Mouse (Mus musculus) kidney, adult 9 months (tissue): ENCODE results near the gene Glod4.
A peak's percentile ranks its signal among the peaks of the same experiment; 100 is the strongest.

Experiments used
- DNase-seq: peaks from one replicate; pipeline ENCODE4 v3.0.0; 2022

The Glod4 gene

DNA sequence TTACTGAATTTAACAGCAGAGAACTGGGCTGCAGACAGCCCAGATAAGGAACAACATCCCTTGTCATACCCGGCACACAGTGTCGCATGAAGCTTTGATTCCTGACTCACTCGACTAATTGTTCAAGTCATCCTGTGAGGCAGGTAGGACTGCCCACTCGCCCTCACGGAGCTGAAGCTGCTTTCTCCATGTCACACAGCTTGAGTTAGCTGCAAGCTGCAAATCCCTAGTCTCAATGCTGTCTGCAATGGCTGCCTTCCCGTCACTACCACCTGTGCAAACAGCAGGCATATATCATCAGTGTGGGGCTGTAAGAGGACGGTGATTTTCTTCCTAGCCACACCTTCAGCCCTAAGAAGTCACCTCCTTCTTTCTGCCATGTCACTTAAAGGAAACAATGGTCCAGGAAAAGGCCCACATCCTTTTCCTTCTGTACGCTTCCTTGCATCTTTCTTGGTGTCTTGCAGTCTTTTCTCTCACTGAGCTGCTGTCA is 46.5 kb downstream of the Glod4 start:
- DNase-seq: no peak

DNA sequence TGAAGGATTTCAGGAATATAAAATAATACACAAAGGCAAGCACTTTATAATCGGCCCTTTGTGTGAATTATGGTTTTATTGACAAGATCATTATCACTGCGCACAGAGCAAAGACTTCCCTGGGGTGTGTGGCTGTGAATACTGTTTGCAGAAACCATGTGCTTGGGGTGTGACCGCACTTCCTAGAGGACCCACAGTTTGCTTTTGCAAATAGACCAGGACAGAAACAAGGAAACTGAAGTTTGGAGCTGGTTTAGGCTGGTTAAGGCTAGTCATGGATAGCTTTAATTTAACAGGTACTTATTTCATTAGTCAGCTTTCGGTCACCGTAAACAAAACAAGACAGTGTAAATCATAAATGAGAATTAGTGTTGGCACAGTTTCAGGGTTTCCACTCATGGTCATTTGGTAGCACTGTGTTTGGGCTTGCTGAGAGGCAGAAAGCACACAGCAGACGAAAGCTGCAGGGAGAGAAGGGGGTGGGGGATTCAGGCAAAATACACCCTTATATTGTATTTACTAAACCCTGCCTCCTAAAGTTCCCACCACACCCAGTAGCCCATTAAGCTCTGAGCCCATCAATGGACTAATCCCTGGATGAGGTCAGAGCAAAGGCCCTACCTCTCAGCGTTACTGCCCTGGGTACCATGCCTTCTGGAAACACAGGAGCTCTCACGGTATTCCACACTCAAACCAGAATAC is 47.1 kb downstream of the Glod4 start:
- DNase-seq: peak; percentile 35

DNA sequence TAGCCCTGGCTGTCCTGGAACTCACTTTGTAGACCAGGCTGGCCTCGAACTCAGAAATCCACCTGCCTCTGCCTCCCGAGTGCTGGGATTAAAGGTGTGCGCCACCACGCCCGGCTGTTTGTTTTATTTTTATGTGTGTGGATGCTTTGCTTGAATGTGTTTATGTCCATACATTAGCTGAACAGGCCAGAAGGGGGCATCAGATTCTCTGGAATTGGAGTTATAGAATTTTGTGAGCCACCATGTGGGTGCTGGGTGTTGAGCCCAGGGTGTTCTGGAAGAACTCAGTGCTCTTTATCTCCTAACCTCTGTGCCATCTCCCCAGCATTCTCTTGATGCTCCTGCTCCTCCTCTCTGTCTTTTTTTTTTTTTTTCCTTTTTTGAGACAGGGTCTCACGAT is 56.6 kb downstream of the Glod4 start:
- no peak for DNase-seq

DNA sequence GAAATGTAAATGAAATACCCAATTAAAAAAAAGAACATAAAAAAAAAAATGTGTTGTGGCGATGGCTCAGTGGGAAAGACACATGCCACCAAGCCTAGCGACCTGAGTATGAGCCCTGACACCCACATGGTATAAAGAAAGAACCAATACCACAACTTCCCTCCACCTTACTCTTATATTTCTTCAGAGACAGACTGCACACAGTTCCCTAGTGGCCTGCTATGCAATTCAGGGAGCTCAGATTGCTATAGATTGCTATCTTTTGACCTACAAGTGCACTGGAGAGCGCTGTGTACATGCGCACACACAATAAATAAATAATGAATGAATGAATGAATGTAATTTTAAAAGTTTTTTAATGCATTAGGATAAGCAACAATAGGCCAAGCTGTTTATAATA is 59.8 kb downstream of the Glod4 start:
- DNase-seq: no peak

DNA sequence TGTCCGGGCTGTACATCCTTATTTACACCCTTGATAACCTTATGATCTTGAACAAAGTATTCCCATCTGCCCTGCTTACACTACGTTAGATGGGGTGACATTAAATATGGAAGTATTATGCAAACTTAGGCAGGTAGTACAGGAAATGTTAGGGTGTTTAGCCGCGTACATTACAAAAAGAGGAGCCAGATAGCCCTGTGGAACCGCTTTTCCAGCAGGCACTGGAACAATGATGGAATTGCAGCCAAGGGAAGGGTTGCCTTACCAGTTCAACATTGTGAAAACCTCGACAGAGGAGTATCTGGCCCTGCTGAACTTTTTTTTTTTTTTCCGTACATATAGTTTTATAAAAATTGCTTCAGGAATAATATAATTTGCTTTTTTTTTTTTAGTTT is 63.4 kb downstream of the Glod4 start:
- DNase-seq: no peak

DNA sequence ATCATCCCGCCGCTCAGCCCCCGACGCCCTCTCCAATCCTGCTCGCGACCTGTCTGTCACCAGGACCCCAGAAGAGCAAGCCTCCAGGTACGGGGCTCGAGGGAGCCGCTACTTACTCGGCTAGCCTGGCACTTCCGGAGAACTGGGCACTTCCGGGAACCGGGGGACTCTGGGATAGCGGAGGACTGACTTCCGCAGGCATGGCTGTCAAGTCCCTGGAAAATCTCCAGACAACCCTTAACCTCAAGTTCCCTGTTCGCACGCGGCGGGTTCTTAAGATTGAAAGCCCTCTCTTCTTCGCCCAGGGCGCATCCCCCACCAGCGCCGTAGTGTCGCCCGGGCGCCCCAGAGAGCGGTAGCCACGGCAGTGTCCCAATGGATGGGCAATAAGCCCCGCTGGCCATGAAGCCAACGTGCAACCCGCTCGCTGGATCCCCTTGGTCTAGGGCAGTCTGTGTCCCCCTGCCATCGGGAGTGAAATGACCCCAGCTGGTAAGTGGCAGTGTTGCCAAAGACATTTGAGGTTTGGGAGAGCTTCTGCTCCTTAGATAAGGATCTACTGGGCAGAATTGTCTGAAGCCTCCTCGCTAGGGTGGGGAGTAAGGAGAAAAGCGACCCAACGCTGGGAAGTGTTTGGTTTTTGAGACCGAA is 63.9 kb downstream of the Glod4 start, which contains the start of the genes Vps53 and Fam57a:
Gene Vps53 (minus strand): TSS at position 153 of the 651 bp plus-strand sequence.
Gene Fam57a (plus strand): TSS at position 177 of the 651 bp plus-strand sequence.
- DNase-seq: peak; percentile 95

DNA sequence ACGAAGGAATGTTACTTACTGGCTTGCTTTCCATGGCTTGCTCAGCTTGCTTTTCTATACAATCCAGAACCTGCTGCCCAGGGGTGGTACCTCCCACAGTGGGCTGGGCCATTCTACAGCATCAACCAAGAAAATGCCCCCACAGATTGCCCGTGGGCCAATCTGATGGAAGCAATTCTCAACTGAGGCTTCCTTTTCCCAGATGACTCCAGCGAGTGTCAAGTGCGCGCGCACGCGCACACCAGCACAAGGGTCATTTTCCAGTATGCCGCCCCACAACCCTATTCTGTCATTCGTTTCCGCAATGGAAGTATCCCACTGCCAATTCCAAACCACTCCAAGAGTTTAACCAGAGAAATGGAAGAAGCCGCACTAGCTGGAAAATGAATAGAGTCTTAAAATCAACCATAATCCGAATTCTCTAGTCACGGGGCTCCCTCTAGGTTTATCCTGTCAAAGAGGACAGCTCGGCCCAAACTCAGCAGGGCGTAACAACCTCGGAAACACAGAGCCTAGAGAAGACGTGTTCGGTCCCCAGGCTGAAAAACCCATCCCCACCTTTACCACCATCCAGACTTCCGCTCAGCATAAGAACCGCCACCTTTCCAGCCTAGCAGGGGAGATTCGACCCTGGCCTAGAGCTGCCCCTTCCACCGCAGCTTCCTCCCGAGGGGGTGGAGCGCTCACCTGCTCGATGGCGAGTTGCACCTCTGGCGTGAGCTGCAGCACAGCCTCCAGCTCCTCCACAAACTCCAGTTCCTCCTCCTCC is 64.6 kb downstream of the Glod4 start:
- DNase-seq: peak; percentile 54

DNA sequence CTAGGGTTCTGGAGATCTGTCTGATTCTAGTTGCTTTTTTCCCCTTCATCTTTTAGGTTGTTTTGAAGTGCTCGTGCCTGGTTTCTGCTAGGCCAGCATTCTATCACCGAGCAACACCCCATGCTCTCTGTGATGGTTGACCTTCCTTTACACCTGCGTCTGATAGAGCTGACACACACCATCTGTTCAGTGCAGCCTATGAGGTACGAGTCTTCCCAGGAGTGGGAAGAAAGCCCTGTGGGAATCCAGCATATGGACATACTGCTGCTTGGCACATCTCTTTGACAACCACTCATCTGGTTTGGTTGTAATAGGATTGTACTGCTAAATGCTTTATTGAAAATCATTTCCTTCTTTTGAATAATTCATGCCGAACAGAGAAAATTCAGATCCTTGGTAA is 73.3 kb downstream of the Glod4 start:
- no peak for DNase-seq

DNA sequence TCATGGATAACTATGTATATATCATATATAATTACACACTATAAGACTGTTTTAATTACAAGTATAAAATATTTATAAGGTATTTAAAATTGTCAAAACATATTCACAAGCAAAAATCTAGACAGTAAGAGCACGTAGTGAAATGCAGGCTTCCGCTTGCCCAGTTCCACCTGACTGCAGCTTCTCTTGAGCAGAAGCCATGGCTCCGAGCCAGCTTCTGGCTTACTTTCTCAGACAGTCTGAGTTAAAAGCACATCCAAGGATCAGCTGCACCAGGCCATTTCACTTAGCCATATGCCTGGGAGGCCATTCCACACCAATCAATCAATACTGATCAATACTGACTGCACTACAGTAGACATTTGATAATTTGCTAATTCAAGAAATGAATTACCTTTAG is 74.5 kb downstream of the Glod4 start:
- DNase-seq: peak; percentile 80

DNA sequence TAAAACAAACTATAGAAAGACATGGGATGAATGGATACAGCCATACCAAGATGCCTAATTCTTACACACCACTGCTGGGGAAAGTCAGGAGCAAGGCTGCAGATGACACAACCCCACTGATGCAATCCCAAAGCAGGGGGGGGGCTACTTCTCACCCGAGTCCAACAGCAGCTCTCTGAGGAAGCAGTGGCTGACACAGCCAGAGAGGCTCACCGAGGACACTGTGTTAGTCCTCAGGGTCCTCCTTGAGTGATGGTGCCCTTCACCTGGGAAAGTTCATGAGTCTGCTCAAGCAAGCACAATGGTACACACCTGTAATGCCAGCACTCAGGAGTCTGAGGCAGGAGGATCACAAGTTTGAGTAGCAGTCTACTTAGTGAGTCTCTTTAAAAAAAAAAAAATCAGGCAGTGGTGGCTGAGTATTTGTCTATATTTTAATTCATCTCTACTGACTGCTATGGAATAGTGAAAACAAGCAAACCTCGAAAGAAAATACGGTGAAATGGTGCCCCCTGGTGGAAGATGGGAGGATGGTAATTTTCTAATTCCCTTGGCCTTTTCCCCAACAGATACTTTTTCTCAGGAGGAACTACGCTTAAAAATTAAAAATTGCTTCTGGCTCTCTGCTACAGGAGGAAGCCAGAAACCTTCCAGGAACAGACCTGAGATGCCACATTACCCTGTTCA is 76.3 kb downstream of the Glod4 start:
- DNase-seq: peak; percentile 81

DNA sequence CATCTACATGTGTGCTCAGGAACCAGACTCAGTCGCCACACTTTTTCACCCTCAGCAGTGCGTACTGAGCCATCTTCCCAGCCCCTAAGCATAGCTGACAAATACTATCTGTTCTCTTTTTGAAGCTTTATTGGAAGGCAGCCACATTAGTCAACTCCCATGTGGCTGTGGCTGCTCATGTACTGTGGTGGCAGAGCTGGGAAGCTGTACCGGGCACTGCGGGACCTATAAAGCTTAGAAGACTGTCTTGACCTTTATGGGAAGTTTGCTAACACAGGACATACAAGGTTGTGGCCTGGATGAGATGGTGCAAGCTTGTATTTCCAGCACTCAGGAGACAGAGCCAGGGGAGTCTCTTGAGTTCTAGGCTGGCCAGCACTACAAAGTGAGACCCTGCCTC is 76.9 kb downstream of the Glod4 start:
- DNase-seq: no peak

DNA sequence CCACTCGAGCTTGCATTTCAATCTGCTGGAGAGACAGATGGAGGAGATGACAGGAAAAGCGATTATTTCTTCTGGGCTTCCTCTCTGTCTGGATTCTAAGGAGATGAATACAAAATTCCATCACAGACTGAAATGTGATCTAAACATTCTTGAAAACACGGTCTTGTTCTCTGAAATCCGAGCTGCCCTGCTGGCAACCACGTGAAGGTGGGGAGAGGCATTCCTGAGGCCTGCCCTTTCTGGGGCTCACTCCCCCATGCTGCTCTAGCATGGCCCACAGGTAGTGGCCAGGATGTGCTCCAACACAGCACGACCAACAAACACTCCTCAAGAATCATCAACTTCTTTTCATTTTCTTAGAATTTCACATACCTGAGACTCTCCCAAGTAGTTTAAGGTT is 83.3 kb downstream of the Glod4 start:
- no peak for DNase-seq

DNA sequence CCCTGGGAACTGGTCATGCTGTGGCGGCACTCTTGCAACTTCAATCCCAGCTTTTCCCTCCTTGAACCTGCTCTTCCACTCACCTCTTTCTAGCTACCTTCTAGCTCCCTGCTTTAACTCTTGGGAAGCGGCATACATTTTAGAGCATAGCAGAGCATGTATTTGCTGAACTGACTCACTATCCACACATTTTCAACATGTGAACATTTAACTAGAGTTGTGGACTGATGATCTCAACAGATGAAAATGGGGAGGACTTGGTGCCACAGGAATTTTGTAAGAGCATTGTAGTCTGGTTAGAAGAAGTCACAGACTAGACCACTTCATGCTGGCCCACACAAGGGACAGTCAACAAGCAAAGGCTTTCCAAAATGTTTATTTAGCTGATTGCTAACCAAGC is 85.2 kb downstream of the Glod4 start:
- DNase-seq: no peak

DNA sequence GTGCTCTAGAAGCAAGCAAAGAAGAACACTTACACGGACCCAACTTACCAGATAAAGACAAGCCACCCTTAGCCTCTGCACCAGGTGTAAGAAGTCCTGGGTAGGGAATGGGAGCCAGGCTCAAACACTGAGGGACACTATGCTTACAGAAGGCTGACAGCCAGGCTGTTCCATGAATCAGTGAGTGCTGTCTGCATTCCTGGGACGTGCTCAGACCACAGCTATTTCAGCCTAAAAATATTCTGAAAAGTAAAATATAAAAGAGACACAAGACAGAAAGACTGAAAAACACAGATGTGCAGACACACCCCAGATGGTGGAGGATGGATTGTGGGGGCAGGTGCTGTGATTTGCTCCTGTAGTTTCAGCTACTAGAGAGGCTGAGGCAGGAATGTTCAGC is 88.7 kb downstream of the Glod4 start:
- no peak for DNase-seq

DNA sequence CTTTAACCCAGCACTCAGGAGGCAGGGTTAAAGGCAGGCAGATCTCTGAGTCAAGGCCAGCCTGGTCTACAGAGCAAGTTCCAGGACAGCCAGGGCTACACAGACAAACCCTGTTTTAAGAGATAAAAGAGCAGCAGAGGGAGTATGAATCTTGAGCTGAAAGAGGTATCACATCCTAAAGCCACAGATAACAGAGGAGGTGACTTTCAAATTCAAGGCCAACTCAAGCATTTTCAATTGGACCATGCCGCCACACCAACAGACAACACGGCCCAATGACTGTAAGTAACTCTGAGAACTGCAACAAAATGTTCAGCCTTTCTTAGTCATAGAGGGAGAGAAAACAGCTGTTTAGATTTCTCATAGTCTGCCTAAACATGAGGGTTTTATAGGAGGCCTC is 89.3 kb downstream of the Glod4 start:
- DNase-seq: no peak

DNA sequence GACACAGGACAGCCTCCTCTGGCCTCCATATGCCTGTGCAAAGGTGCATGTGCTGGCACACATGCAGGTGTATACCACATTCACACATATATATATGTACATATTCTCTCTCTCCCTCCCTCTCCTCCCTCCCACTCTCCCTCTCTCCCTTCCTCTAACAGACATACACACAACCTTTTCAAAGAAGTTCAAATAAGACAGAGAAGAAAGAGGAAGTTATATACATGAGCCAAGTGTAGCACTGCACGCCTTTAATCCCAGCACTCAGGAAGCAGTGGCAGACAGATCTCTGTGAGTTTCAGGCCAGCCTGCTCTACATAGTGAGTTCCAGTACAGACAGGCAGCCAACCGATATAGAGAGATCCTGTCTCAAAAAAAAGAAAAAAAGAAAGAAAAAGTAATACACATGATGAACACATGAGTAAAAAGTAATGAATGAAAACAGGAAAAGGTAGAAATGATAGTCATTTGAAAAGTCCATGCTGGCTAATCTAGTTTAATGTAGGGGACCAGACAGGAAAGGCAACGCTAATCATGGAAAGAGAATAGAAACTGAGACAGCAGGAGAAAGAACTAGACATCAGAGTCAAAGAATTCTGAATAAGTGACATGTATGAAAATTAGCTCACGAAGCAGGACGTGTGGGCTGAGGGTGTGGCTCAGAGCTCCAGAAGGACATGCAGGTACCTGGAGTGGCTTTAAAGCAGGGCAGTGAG is 90.1 kb downstream of the Glod4 start:
- DNase-seq: no peak

DNA sequence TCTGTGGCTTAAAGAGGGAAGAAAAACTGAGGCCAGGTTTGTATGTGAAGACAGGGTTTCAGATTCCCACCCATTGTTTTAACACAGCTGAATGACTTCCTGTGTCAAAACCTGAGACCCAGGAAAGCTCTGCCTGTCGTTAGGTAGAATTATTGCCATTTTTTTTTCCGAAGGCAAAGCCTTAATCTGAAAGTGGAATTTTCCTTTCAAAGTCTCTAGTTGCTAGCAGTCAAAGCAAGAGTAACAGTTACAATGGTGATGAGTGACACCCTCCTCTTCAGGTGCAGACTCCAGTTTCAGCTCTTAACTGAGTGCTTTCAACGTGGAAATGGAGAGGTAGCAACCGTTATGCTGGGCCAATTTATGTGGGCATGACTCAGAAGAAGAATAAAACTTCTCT is 92.5 kb downstream of the Glod4 start:
- DNase-seq: no peak

DNA sequence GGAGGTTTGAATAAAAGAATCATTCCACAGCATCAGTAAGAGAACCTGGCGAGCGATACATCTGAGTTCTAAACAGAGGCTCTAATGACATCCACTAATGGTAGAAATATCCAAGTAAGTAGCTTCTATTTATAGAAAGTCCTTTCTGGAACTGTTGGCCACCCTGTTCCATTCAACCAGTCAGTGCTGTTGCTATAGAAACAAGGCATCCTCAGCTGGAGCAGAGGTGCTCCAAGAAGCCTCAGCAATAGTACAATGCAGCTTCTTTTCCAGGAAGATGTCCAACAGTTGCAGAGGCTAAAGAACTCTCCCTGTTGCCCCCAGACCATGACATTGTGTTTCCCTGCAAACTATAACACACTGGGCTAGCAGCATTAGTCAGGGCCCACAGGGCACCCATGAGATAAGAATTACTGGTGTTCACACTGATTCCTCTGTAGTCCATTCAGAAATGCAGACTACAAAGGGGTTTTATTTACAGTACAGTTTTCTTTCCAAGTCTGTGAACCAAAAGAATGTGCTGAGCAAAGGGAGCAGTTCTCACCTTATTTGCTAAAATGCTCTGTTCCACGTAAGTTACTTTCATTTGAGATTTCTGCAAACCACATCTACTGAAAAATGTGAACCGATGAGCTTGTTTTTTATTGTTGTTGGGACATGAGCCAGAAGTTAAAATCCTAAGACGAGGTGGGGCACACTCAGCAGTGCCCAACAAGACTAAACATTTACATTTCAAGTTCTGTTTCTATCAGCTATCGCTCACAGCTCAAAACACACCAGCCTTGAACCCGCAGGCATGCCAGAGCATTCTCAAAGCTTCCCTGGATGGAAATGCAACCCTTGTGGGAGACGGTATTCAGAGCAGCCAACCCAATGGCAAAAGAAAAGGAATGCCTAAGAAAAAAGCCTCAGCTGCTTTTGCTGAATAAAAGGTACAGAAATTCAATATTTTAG is 95.2 kb downstream of the Glod4 start:
- DNase-seq: no peak

DNA sequence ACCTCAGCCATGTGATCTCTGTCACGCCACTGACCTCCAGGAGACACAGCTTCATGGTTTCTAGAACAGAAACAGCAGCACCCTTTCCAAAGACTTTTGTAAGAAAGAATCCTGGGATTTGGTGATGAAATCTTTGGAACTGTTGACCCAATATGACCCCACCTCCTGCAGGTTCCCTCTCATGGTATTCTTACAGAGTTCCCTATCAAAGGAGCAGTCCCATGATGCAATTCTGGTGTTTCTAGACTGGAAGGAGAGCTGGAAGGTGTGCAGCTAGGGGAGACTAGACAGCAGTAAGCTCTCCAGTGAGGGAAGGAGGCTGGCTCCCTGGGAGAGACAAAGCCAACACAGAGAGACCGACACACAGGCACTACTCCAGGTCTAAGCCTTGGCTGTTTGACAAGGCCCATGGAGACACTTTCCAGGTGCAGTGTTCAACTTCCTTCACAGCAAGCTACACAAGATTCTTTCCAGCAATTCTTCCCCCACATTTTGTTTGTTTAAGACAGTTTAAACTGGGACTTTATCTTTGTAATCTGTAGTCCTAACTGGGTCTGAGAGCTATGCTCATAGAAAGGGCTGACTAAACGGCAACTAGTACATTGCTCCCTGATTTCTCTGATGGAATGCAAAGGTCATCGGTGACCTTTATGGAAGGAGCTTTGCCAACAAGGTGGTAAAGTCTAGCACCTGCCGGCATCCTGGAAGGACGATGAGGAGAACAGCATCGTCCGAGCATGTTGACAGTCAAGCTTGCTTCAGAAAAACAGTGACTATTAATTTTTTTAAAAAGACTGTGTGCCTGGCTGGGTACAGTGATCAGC is 97.1 kb downstream of the Glod4 start:
- DNase-seq: peak; percentile 55

DNA sequence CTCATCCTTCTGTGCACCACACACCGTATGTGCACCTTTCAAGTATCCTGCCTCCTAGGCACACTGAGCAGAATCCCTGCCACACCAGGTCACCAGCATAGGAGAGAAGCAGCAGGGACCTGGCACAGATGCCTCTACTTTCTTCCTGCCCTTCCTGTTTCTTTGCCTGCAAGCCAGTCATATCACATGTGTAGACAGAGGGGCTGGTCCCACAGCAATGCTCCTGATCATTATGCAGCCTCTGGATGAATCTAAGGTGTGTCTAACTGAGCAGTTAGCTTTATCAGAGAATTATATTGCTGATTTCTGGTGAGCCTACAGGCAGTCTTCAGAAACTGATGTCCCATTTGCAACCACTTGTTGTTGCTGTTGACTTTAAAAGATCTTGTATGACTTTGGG is 98.4 kb downstream of the Glod4 start:
- no peak for DNase-seq
